Mouse (Mus musculus) megakaryocyte, embryonic 14.5 days (primary cell): ENCODE results near the gene Nudt22.

Experiments
- FLI1 ChIP-seq: IDR thresholded peaks from 2 replicates; pipeline ENCODE4 v1.6.1; 2012; ENCODE audit warnings: low read length, inconsistent platforms, mixed read lengths
- GATA1 ChIP-seq: IDR thresholded peaks from 3 replicates; pipeline ENCODE4 v1.6.1; 2012; ENCODE audit warnings: mixed read lengths, low read length, inconsistent platforms, borderline replicate concordance

- TF ChIP-seq GATA1 (no peak), FLI1 (no peak)
These were observed 52.2 kb downstream of the Nudt22 start for GRCm38 (mm10) chr19:6943709-6944108.
